Mouse (Mus musculus) liver (tissue): Measurements from ENCODE around the gene Acot1.

Source experiments
- DNase-seq: peaks from one replicate; pipeline ENCODE4 v3.0.0-alpha.2; 2020; ENCODE audit warnings: mixed read lengths

The Acot1 gene

GRCm38 (mm10) chr12:84067752-84068151 lies 58.5 kb downstream of the Acot1 start:
- no peak for DNase-seq
